Mouse (Mus musculus) limb, embryonic 13.5 days (tissue): ENCODE results near the gene Dbi. TPM values are rescaled to one million over a fixed set of nuclear protein-coding genes. Genes with fewer than 3 reads are reported as not detected.

Experiments
- ATAC-seq: fragments of 200-750 bp; cut with Nextera tagmentation; 2 replicates; pipeline ENCODE4 v1.8.0; 2017; ENCODE audit warnings: low read depth, moderate number of reproducible peaks, moderate TSS enrichment; ENCODE audit not compliant: low FRiP score
- H3K27ac ChIP-seq: fragments of 300-500 bp; sonication (generic); 2 replicates; pipeline ENCODE4 v1.5.1; 2015; ENCODE audit warnings: inconsistent platforms, mild to moderate bottlenecking, moderate library complexity
- H3K27me3 ChIP-seq: fragments of 300-500 bp; sonication (generic); 2 replicates; pipeline ENCODE4 v1.6.1; 2015; ENCODE audit warnings: mild to moderate bottlenecking, inconsistent platforms
- H3K36me3 ChIP-seq: fragments of 300-500 bp; sonication (generic); 2 replicates; pipeline ENCODE4 v1.6.1; 2015; ENCODE audit warnings: inconsistent platforms, mild to moderate bottlenecking, moderate library complexity
- H3K4me1 ChIP-seq: fragments of 300-500 bp; sonication (generic); 2 replicates; pipeline ENCODE4 v1.6.1; 2015; ENCODE audit warnings: inconsistent platforms
- H3K4me2 ChIP-seq: fragments of 300-500 bp; sonication (generic); replicated peaks from 2 replicates; pipeline ENCODE4 v1.6.1; 2015; ENCODE audit warnings: inconsistent platforms, mild to moderate bottlenecking, moderate library complexity
- H3K4me3 ChIP-seq: fragments of 300-500 bp; sonication (generic); 2 replicates; pipeline ENCODE4 v1.5.1; 2015; ENCODE audit warnings: moderate library complexity, mild to moderate bottlenecking, inconsistent platforms
- H3K9ac ChIP-seq: fragments of 300-500 bp; sonication (generic); 2 replicates; pipeline ENCODE4 v1.6.1; 2015; ENCODE audit warnings: mild to moderate bottlenecking, inconsistent platforms
- H3K9me3 ChIP-seq: fragments of 300-500 bp; sonication (generic); 2 replicates; pipeline ENCODE4 v1.6.1; 2016; ENCODE audit warnings: inconsistent platforms
- WGBS: fragments of 180-500 bp; shearing (Covaris S2); methylation state at CpG from one replicate; pipeline ENCODE4 v1.1.7; 2015; 5-methylcytosine and 5-hydroxymethylcytosine counted together
- polyA plus RNA-seq: library from polyadenylated mRNA; unstranded; fragments of >200 nt; fragmentation: Nextera tagmentation; extraction: Ambion mirVana; gene quantifications from 2 replicates; pipeline ENCODE4 v1.2.1, GENCODE M21; 2015

The Dbi gene
- polyA plus RNA-seq, 1 experiment from 2014 or later, result 606 TPM

DNA sequence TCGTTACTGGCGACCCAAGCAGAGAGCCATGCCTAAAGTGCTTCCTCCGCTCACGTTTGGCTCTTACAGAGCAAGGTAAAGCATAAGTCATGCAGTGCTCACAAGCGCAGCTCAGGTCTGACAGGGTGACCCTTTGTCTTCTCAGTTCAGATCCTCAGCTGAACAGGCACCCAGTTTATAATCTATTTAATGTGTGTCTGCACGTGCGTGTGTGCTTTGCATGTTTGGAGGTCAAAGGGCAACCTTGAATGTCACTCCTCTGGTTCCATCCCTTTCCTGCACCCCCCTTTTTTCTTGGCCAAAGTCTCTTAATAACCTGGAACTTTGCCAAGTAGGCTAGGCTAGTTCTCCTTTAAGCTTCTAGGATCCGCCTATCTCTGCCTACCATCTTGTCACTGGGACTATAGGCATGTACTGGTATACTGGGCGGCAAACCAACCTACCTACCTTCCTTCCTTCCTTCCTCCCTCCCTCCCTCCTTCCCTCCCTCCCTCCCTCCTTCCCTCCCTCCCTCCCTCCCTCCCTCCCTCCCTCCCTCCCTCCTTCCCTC lies 19.3 kb upstream of the Dbi start:
- Histone ChIP-seq H3K4me1 (peaks cover 4% of the 10 kb centered on the region; the same call in 1 of the 2 replicates), H3K4me2 (no peak overlapping the region), H3K27me3 (no peaks in the 10 kb centered on the region), H3K36me3 (no peaks in the 10 kb centered on the region), H3K27ac (no peak overlapping the region), H3K9me3 (no peaks in the 10 kb centered on the region), H3K4me3 (no peak overlapping the region), H3K9ac (no peak overlapping the region)
- no peak for ATAC-seq
- 85% methylated on average over 9 of the region's 9 CpGs for WGBS

DNA sequence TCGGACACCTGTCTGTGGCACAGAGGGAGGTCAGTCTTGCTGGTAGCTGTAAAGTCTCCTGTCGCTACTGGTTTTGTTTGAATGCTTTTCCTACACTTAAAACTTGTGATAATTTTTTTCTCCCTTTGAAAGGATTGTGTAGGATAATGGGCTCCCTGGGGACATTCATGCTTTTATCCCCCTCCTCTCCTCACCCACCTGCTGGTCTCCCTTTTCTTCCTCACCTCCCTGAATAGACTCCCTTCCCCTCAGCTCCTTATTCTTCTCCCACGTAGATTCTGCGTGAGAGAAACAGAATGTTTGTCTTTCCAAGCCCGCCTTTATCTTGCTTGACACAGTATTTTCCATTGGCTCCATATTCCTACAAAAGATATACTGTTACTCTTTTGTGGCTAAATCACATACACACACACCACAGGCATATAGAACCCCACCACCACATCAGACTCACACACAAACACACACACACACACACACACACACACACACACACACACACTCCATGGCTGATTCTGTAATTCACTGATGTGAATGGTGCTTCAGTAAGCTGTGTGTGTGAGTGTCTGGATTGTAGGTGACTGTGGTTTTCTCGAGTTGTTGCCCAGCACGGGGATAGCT lies 18.2 kb upstream of the Dbi start:
- no peak overlapping the region for H3K4me3 ChIP-seq
- no peaks in the 10 kb centered on the region for H3K9me3 ChIP-seq
- no peaks in the 10 kb centered on the region for H3K36me3 ChIP-seq
- H3K27ac ChIP-seq, result no peak overlapping the region
- WGBS, result 47% methylated on average over 7 of the region's 7 CpGs
- H3K4me2 ChIP-seq, result no peak overlapping the region
- no peaks in the 10 kb centered on the region for H3K27me3 ChIP-seq
- H3K9ac ChIP-seq, result no peak overlapping the region
- peaks cover 4% of the 10 kb centered on the region; the same call in 1 of the 2 replicates for H3K4me1 ChIP-seq
- no peak for ATAC-seq

DNA sequence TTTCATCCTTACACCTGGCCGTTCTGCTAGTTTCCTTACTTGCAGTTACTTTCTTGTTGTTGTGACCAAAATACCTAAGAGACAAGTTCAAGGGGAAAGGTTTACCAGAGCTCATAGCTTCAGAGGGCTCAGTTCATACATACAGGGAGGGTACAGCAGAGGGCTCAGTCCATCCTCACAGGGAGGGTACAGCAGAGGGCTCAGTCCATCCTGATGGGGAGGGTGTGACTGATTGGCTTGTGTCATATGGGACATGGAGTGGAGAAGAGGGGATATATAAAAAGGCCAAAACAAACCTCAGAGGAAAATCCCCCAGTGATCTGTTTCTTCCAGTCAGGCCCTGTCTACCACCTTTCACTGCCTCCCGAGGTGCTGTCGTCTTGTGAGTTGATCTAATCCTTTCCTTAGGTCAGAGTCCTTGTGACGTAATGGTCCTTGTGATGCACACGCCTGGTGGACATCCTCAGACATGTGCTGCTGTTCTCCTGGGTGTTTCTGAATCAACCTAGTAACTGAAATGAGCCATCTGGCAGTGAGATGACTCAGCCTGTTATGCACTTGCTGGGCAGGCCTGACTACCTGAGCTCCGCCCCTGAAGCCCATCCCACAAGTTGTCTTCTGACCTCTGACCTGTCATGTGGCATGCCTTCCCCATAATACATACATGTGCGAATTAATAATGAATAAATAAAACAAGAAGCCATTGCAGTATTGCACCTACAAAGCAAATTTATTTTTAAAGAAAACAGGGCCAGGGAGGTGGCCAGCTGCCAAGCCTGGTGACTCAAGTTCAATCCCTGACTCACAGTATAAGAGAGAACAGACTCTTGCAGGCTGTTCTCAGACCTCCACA lies 15.3 kb upstream of the Dbi start:
- 78% methylated on average over 7 of the region's 7 CpGs for WGBS
- Histone ChIP-seq H3K27me3 (no peaks in the 10 kb centered on the region), H3K4me3 (no peak overlapping the region), H3K36me3 (no peaks in the 10 kb centered on the region), H3K9ac (no peak overlapping the region), H3K9me3 (no peaks in the 10 kb centered on the region), H3K27ac (no peak overlapping the region), H3K4me1 (no peaks in the 10 kb centered on the region), H3K4me2 (no peak overlapping the region)
- no peak for ATAC-seq

DNA sequence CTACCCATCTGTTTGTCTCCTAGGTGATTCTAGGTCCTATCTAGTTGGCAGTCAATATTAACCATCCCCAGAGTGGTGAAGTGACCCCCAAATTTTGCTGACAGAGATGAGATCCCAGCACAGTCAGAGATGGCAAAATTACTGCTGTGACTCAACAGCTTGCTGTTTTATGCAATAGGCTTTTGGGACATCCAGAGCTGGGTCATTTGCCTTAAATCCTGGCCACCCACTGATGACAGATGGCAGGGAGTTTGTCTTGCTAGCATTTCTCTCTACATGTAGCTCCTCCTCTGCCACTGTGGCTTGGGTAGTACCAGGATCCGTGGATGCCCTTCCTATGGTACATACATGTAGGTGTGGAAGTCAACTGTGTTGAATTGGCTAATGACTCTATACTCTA lies 11.5 kb upstream of the Dbi start:
- H3K4me3 ChIP-seq, result no peak overlapping the region
- no peaks in the 10 kb centered on the region for H3K27me3 ChIP-seq
- H3K4me2 ChIP-seq, result no peak overlapping the region
- H3K9me3 ChIP-seq, result no peaks in the 10 kb centered on the region
- ATAC-seq, result no peak
- no peak overlapping the region for H3K27ac ChIP-seq
- 84% methylated on average over 1 of the region's 1 CpGs for WGBS
- H3K36me3 ChIP-seq, result no peaks in the 10 kb centered on the region
- no peak overlapping the region for H3K9ac ChIP-seq
- H3K4me1 ChIP-seq, result no peaks in the 10 kb centered on the region

DNA sequence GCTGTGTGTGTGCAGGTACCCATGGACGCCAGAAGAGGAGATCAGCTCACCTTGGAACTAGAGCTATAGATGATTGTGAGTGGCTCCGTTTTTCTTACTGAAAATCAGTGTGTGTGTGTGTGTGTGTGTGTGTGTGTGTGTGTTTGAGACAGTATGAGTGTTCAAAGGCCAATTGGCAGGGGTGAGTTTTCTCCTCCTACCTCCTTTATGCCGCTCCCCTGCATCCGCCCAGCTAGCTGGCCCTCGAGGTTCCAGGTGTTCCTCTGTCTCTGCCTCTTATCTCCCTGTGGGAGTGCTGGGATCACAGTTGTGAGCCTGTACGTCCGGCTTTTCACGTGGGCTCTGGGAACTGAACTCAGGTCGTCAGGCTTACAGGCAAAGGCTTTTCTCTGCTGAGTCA lies 5.4 kb upstream of the Dbi start:
- H3K27ac ChIP-seq, result no peak overlapping the region
- ATAC-seq, result no peak
- WGBS, result 72% methylated on average over 9 of the region's 9 CpGs
- no peak overlapping the region for H3K4me3 ChIP-seq
- no peaks in the 10 kb centered on the region for H3K9me3 ChIP-seq
- H3K4me1 ChIP-seq, result peaks cover 8% of the 10 kb centered on the region
- no peak overlapping the region for H3K9ac ChIP-seq
- no peaks in the 10 kb centered on the region for H3K27me3 ChIP-seq
- H3K36me3 ChIP-seq, result no peaks in the 10 kb centered on the region
- no peak overlapping the region for H3K4me2 ChIP-seq

DNA sequence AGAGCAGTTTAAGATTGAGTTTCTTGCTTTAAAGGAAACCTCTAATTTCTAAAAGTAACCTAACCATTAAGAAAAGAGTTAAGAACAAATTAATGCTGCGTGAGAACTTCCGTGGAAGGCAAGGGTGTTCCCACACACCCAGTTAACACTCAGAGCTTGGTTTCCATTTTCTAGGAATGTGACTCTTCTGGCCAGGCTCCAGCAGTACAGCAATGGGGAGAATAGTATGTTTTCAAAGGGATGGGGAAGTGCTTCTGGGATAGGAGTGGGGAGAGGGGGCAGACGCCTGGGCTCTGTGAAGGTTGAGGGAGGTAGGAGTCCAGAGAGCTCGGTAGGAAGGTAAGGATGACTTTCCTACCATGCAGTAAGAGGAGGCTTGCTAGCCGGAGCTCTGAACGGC lies 4.6 kb upstream of the Dbi start:
- H3K27me3 ChIP-seq, result no peaks in the 10 kb centered on the region
- H3K36me3 ChIP-seq, result no peaks in the 10 kb centered on the region
- no peak overlapping the region for H3K27ac ChIP-seq
- H3K4me2 ChIP-seq, result no peak overlapping the region
- H3K4me3 ChIP-seq, result no peak overlapping the region
- H3K4me1 ChIP-seq, result peaks cover 8% of the 10 kb centered on the region
- 60% methylated on average over 6 of the region's 6 CpGs for WGBS
- H3K9ac ChIP-seq, result no peak overlapping the region
- H3K9me3 ChIP-seq, result no peaks in the 10 kb centered on the region
- ATAC-seq, result no peak

DNA sequence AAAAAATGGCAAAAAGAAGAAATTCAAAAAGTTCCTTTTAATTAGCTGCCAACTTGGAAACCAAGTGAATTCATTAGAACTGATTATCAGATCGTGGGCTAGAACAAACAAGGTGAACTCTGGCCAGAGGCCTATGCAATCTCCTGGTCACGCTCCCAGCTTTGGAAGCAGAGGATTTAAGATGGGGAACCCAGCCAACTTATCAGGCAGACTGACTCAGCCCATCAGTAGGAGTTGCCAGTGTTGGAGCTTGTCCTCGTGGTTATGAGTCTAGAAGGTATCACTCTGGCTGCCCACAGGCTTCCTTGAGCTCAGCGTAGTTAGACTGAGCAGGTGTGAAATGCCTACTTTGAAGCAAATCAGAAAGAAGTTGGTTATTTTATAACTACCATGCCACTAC lies 4.0 kb upstream of the Dbi start:
- H3K36me3 ChIP-seq, result no peaks in the 10 kb centered on the region
- WGBS, result 86% methylated on average over 4 of the region's 4 CpGs
- no peak for ATAC-seq
- H3K27ac ChIP-seq, result no peak overlapping the region
- peaks cover 13% of the 10 kb centered on the region for H3K4me1 ChIP-seq
- H3K4me3 ChIP-seq, result no peak overlapping the region
- H3K27me3 ChIP-seq, result no peaks in the 10 kb centered on the region
- no peak overlapping the region for H3K9ac ChIP-seq
- no peak overlapping the region for H3K4me2 ChIP-seq
- H3K9me3 ChIP-seq, result no peaks in the 10 kb centered on the region

DNA sequence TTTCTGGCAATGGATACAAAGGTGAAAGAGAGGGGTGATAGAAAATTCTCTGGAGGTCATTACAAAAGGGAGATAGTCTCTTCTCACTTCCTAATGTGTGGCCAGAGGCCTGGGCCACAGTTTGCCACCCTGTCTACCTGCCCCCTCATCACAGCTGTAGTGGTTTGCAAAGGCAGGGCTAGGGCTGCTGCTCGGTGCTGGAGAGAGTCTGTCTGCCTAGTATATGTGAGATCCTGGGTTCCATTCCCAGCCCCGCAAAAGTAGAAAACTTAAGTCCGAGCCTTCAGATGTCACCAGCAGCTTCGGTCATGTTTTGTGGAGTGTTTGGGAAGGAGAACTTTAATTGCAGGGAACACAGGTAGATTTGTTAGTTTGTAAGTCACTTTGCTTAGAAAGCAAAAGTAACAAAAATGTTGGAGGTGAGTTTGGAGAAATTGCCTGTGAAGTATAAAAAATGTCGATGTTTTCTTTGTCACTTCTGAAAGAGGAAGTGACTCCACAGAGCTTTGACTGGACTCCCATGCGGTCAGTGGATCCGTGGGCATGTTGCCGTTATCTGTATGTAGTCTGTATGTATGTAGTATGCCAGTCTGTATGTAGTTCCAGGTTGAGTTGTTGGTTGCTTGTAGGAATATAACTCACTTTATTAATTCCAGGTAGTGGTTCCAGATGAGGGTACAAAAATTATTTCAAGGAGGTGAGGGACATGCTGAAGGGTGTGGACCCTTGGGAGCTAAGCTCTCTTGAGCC lies 1.9 kb upstream of the Dbi start:
- Histone ChIP-seq H3K36me3 (peaks cover 11% of the 10 kb centered on the region; the same call in 1 of the 2 replicates), H3K4me1 (peaks cover 32% of the 10 kb centered on the region), H3K4me2 (no peak overlapping the region), H3K27me3 (no peaks in the 10 kb centered on the region), H3K4me3 (no peak overlapping the region), H3K9me3 (no peaks in the 10 kb centered on the region), H3K27ac (no peak overlapping the region), H3K9ac (no peak overlapping the region)
- 90% methylated on average over 8 of the region's 8 CpGs for WGBS
- no peak for ATAC-seq

DNA sequence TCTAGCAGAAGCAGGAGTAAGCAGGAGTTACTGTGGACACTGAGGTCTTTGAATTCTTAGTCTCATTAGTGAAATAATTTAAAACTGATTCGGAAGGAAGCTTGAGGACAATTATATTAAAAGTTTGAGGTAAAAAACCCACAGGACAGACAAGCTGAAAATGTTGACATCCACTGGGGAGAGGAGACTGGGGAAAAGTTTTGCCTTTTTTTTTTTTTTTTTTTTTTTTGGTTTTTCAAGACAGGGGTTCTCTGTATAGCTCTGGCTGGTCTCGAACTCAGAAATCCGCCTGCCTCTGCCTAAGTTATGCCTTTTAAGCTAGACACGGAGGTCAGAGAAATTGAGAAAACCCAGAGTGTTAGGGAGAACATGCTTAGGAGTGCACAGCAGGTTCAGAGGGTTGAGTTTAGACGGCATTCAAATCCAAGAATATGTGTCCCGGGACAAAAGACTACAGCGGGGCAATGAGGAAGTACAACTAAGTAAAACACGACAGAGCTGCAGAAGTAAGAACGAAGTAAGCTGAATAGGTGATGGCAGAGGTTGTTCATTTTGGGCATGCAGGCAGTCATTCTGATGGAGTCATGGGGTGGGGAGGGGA lies 1.2 kb upstream of the Dbi start:
- no peak for ATAC-seq
- Histone ChIP-seq H3K27me3 (no peaks in the 10 kb centered on the region), H3K36me3 (peaks cover 13% of the 10 kb centered on the region; the same call in 1 of the 2 replicates)

DNA sequence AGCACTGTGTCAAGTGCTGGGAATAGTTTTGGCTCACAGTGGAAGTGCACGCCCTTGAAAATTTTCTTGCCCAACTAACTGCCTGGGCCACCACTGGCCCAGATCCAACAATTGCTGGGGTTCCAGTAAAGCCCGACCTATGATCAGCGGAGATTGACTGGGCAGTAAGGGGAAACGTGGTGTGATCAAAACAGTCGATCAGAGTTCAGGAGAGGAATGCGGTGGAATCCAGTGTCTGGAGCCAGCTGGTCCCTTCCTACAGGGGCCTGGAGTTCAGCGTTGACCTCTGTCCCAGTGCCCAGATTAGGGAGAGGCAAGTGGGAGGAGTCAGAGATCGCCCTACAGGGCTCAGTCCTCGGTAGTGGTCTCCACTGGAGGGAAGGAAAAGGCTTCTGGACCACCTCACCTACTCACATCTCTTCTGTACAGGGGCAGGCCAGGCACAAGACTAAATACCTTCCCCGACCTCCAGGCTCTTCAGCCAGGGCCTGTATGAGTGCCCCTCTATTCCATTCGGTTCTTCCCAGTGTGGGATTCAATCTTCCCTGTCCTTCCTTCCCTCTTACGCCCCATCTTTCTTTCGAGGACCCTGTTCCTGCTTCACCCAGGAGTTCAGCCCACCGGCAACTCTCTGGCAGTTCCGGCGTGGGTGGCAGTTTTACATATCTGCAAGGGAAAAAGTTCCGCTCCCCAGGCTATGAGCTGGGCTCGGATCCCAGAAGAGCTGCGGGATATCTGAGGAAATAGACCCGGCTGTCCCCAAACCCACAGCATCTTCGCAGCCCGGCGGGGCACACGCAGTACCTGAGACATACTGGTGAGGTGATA lies 523 bp downstream of the Dbi start:
- H3K27ac ChIP-seq, result peak overlapping the region; percentile 93
- H3K4me3 ChIP-seq, result peak overlapping the region; percentile 61
- peak; percentile 45 for ATAC-seq
- no peaks in the 10 kb centered on the region for H3K27me3 ChIP-seq
- WGBS, result 3% methylated on average over 24 of the region's 24 CpGs
- H3K4me1 ChIP-seq, result peaks cover 33% of the 10 kb centered on the region
- peaks cover 24% of the 10 kb centered on the region for H3K36me3 ChIP-seq
- H3K9me3 ChIP-seq, result no peaks in the 10 kb centered on the region
- peak overlapping the region; percentile 81 for H3K4me2 ChIP-seq
- peak overlapping the region; percentile 82 for H3K9ac ChIP-seq

More for the DNA sequence above, 1.2 kb upstream of the Dbi start:
- no peaks in the 10 kb centered on the region for H3K9me3 ChIP-seq
- H3K4me1 ChIP-seq, result peaks cover 37% of the 10 kb centered on the region
- peak overlapping the region; percentile 61 for H3K4me3 ChIP-seq
- WGBS, result 86% methylated on average over 9 of the region's 9 CpGs
- peak overlapping the region; percentile 81 for H3K4me2 ChIP-seq
- H3K9ac ChIP-seq, result peak overlapping the region; percentile 71
- H3K27ac ChIP-seq, result peak overlapping the region; percentile 90; the same call in 1 of the 2 replicates

DNA sequence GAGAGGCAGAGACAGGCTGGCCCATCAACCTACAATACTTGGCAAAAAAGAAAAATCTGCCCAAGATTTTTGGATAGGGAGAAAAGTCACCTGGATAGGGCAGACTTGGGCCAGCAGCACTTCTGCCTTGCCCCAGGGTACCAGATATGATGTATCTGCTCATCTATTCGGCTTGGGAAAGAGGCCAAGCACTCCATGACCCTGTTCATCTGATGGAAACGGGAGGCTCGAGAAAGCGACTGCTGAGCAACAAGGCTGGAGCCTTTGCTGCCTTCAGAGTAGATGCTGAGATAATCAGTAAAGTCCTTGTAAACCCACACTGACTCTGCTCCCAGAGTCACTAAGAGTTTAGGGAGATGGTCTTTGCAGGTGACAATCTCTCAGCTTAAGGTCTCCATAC lies 1.5 kb downstream of the Dbi start:
- Histone ChIP-seq H3K4me3 (peak overlapping the region; percentile 61), H3K9me3 (peaks cover 4% of the 10 kb centered on the region; the same call in 1 of the 2 replicates), H3K36me3 (peaks cover 33% of the 10 kb centered on the region)

More for the DNA sequence above, 1.5 kb downstream of the Dbi start:
- H3K27me3 ChIP-seq, result no peaks in the 10 kb centered on the region
- peak overlapping the region; percentile 82; the same call in 1 of the 2 replicates for H3K9ac ChIP-seq
- H3K4me2 ChIP-seq, result peak overlapping the region; percentile 81
- no peak for ATAC-seq
- 88% methylated on average over 4 of the region's 4 CpGs for WGBS
- peaks cover 30% of the 10 kb centered on the region for H3K4me1 ChIP-seq
- no peak overlapping the region for H3K27ac ChIP-seq
